Mouse (Mus musculus) cerebral cortex, adult 2 months (tissue): ENCODE measurements around the gene Tbx1.

Experiments
- WGBS: fragments of 180-500 bp; shearing (Covaris S2); methylation state at CpG from one replicate; pipeline ENCODE4 v1.1.7; 2018; 5-methylcytosine and 5-hydroxymethylcytosine counted together

Gene Tbx1

GRCm38 (mm10) chr16:18554721-18555120 is 35.8 kb downstream of the Tbx1 start:
- WGBS, result 87% methylated on average over 2 of the region's 2 CpGs

GRCm38 (mm10) chr16:18552106-18552710 is 38.3 kb downstream of the Tbx1 start:
- 93% methylated on average over 11 of the region's 11 CpGs for WGBS

GRCm38 (mm10) chr16:18551604-18552003 is 38.9 kb downstream of the Tbx1 start:
- WGBS, result 82% methylated on average over 9 of the region's 9 CpGs

- WGBS, result 82% methylated on average over 5 of the region's 5 CpGs
Measured at GRCm38 (mm10) chr16:18547891-18548290, 42.6 kb downstream of the Tbx1 start.

- WGBS, result 50% methylated on average over 8 of the region's 8 CpGs
Measured at GRCm38 (mm10) chr16:18543151-18543829, 47.2 kb downstream of the Tbx1 start.

- WGBS, result 86% methylated on average over 6 of the region's 6 CpGs
Measured at GRCm38 (mm10) chr16:18539281-18539680, 51.2 kb downstream of the Tbx1 start.

- 89% methylated on average over 3 of the region's 3 CpGs for WGBS
Measured at GRCm38 (mm10) chr16:18537407-18537990, 53.0 kb downstream of the Tbx1 start.

GRCm38 (mm10) chr16:18533061-18533460 is 57.4 kb downstream of the Tbx1 start:
- 96% methylated on average over 7 of the region's 7 CpGs for WGBS
